Mouse (Mus musculus) layer of hippocampus, adult 11-12 months (tissue): ENCODE data around the gene Tbl3.
"Not testable (repeated sequence)": the region's sequence is repeated elsewhere in the genome, so short reads cannot be mapped to it uniquely, and the experiment has no call there.

Source experiments
- DNase-seq: peaks from one replicate; pipeline ENCODE4 v3.0.0; 2022; ENCODE audit warnings: low spot score

Tbl3 gene

DNA sequence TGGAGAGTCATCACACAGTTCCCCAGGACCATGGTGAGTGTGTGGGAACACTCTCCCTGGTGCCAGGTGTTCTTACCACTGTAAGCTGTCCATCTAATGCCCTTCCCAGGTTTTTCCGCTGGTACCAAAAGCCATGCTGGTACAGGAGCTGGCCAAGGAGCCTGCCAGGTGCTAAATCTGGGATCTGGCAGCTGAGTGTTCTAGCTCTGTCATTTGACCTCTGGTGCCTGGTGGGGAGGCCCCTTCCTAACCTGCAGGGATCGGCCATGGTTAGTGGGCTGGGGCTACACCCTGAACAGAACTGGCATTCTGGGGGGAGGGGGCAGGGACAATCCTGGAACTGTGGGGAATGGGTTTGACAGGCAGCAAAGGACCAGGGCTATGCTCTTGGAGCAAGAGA, 20.2 kb upstream of the Tbl3 start, which contains the start of gene Rpl3l:
Gene Rpl3l (plus strand): TSS at position 203 of the 400 bp plus-strand sequence.
- no peak for DNase-seq

DNA sequence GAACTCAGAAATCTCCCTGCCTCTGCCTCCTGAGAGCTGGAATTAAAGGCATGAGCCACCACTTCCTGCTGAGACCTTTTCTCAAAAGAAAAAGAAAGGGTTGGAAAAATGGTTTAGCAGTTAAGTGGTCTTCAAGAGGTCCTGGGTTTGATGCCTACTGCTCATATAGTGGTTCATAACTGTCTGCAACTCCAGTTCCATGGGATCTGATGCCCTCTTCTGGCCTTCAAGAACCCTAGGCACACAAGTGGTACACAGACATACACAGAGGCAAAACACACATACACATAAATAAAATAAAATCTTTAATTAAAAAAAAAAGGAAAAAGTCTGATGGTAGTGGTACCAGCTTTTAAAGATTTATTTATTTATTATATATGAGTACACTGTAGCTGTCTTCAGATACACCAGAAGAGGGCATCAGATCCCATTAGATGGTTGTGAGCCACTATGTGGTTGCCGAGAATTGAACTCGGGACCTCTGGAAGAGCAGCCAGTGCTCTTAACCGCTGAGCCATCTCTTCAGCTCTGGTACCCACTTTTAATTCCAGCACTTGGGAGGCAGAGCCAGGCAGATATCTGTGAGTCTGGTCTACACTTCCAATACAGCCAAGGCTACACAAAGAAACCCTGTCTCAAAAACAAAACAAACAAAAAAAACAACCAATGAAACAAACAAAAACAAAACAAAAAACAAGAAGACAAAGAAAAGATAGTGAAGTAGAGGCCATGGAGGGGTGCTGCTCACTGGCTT, 18.4 kb upstream of the Tbl3 start:
- no peak for DNase-seq

DNA sequence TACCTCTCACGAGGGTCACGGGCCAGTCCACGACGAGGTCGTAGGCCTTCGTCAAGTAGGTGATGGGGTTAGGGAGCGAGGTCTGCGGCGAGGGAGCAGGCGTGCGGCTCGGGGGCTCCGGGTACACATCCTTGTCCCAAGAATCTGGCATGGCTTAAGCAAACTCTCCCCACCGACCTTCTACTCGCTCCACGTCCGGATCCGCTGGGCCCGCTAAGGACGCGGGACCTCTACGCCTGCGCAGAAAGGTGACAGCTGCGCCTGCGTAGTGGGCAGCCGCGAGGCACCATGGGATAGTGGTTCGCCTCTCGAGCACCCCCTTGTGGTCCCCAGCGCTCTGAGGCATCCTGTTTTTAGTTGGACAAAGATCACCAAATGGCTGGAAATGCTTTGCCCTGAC, 16.7 kb upstream of the Tbl3 start, which contains the start of gene Ndufb10:
Gene Ndufb10 (minus strand): TSS at position 295 of the 400 bp plus-strand sequence.
- peak; percentile 98 for DNase-seq

DNA sequence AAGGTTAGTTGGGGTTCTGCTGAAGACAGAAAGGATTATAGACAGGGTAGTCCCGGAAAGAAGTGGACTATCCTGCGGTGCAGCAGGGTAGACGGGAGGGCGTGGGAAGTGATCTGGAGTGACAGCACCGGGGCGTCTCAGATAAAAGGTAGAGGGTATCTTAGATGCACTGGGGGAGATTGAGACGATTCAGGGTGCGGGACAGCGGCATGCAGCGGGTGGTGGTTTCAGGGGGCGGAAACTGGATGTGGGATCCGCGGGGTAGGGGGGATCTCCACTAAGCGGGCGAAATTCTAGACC, 16.4 kb upstream of the Tbl3 start:
- DNase-seq: no peak

DNA sequence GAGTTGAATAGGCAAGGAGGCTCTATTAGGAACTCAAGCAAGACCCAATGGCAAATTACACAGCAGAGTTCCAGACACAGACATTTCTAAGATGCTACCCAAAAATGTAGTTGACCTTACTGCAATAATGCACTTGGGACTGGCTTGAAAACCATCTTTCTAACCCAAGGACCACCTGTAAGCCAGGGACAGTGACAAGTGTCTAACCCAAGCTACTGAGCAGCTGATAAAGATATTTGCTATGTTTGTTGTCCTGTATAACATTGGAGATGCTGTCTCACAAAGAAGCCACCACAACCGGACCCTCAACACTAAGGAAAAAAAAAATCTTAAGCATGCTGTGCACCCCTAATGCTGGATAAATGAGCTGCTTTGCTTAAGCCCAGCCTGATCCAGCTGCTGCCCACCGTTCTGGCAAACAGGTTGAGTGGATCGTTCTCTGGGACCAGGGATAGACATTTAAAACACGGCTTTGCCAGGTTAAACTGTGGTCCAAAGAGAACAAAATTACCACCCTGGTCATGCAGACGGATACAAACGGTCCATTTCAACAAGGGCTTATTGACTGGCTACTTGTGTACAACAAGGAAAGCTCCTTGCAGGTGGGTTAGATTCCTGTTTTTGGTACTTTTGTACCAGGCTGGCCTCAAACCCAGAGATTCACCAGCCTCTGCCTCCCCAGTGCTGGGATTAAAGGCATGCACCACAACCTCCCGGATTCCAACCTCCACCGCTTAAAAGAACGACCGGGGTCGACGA, 15.8 kb upstream of the Tbl3 start:
- no peak for DNase-seq

DNA sequence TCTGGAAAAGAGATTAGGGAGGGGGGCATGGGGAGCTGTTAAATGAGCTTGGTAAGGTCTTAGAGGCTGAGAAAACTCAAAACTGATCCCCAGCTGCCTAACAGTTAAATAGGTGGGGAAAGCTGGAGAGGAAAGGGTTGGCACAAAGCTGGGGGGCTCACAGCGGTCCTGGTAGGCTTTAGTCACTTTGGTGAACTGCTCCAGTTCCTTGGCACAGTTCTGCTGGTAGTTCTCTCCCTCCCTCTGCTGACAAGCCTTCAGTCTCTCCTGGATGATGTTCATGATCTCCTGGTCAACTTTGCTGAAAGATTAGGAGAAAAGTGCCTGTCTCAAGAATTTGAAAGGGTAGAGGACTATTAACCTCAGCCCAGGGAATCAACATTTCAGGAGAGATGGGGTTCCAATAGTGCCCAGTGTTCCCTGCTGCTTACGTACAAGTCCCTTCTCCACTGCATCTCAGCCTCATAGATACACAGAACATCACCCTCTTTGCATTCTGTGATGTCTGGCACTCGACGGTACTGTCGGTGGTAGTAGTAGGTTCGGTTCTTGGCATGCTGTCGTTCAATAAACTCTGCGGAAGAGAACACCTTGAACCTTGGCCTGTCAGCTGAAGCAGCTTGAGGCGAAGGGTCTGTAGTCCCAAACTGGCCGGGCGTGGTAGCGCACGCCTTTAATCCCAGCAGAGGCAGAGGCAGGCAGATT, 14.9 kb upstream of the Tbl3 start:
- DNase-seq: no peak

DNA sequence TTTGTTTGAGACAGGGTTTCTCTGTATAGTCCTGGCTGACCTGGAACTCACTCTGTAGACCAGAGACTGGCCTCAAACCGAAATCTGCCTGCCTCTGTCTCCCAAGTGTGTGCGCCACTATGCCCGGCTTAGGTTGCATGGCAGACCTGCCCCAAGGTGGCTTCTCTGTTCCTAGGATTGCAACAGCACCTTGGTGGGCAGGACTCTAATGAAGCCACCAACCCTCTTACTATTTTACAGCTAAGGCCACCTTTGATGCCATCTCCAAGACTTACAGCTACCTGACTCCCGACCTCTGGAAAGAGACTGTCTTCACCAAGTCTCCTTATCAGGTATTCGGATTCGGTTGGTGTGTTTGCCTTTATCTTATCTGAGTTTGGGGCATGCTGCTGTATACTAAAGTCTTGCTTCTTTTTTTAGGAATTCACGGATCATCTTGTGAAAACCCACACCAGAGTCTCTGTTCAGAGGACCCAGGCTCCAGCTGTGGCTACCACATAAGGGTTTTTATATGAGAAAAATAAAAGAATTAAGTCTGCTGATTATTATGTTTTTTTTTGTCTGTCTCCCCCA, 14.0 kb upstream of the Tbl3 start:
- not testable (repeated sequence) for DNase-seq

DNA sequence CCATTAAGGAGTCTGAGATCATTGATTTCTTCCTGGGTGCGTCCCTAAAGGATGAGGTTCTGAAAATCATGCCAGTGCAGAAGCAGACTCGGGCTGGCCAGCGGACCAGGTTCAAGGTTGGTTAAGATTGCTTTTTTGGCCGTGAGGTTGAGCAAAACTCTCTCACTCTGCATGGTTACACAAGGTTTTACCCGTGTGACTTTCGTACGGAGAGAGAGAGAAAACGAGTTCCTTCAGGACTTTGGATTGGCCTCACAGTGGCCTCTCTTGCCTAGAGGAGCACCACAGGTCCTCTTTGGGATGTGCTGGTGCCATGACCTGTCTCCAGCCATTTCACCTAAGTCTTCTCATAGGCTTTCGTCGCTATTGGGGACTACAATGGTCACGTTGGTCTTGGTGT, 13.2 kb upstream of the Tbl3 start:
- DNase-seq: not testable (repeated sequence)

DNA sequence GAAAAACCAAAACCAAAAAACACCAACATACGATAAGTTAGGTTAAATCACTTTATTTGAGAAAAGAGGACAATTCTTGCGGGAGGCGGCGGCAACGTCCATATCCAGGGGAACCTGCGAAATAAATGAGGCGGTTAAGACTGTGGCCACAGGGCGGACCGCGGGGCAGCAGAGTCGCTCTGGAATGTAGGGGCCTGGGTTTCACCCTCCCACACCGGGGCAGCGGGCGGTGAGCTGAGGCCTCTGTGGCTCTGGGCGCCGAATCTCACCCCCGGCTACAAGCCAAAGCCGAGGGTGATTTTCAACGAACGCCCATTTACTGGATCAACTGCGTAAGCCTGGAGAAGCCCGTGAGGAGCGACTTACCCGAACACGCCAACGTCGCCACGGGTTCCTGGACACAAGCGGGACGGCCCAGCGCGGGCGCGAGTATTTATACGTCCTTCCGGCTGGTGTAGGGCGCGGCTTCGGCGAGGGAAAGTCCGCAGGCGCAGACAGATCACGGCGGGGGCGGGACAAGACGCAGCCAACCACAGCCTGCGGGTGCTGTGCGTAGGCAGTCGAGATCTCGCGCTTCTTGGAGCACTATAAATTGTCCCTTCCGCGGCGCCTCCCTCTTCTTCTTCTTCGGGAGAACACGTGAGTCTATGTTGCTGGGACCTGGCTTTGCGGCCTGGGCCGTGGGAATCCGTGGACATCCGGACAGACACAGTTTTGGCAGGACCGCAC, 12.2 kb upstream of the Tbl3 start:
- peak; percentile 99 for DNase-seq

DNA sequence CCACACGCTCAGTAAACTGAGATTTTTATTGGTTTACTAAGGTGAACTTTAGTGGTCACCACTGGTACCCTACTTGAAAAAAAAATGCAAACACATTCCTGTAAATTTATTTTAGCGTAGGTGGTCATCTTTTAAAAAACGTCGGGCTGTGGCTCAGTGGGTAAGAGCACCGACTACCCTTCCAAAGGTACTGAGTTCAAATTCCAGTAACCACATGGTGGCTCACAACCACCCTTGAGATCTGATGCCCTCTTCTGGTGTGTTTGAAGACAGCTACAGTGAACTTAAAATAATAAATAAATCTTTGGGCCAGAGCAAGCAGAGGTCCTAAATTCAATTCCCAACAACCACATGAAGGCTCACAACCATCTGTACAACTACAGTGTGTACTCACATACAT, 11.5 kb upstream of the Tbl3 start:
- DNase-seq: not testable (repeated sequence)

DNA sequence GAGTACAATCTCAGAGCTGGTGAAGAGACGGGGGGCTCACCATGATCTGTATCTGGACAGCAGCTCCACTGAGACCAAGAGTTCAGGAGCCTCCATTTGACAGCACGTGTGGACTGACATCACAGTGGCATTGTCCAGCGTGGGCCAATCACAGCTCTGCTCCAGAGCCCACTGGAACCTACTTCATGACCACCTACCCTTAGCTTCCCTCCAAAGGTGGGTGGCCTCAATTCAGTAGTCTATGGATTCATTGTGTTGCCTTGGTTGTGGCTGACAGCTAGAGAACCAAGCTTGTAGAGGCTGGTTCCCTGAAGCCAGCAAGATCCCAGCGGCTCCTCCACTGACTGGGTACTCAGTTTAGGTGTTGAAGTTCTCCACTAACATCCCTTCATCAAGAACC, 10.5 kb upstream of the Tbl3 start, which contains the start of the genes Rnf151 and Rps2:
Gene Rnf151 (minus strand): TSS at position 121 of the 400 bp plus-strand sequence.
Gene Rps2 (plus strand): TSS at position 174 of the 400 bp plus-strand sequence.
- no peak for DNase-seq

DNA sequence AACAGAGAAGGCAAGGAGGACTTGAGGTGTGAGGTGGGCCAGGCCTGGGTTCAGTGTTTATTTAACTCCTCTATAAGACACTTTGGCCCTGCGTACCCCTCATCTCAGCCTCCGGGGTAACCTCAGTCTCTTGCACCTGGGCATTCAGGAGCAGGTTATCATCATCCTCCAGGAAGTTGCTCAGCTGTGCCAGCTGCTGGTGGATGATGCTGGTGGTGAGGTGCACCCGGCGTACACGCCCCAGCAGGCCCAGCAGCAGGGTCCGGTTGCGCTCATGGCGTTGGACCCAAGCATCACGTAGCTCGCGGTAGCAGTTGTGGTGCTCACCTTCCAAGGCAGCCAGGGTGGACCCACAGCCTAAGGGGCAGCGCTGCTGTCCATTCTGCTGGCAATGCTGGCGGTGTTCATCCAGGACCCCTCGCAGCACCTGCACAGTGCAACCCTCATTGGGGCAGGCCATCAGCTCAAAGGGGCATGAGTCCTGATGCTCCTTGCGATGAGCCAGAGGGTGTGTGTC, 8.8 kb upstream of the Tbl3 start:
- DNase-seq: no peak

DNA sequence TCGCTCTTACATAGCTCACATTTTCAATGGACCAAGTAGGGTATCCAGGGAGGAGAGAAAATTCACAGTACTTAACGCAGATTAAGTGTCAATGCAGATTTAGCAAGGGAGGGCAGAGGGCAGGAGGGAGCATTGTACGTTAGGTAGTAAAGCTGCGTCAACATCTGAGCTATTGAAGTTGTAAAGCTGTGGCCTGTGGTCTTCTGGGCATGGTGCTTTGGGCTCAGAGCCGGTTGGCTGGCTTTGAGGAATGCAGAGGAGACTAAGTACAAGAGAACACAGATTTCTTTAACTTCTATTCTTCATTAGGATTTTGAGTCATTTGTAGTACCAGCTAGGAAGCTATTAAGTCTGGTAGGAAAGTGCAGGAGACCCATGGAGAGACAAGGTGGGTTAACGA, 8.1 kb upstream of the Tbl3 start:
- DNase-seq: no peak

DNA sequence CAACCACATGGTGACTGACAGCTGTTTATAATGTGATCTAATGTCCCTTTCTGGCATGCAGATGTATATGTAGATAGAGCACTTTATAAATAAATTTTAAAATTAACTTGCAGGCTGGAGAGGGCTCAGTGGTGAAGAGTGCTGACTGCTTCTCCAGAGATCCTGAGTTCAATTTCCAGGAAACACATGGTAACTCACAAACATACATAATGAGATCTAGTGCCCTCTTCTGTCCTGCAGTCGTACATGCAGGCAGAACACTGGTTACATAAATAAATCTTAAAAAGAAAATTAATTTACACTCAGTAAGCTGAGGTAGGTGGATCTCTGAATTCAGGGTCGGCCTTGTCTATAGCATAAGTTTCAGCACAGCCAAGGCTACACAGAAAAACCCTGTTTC, 1.2 kb upstream of the Tbl3 start:
- DNase-seq: no peak

DNA sequence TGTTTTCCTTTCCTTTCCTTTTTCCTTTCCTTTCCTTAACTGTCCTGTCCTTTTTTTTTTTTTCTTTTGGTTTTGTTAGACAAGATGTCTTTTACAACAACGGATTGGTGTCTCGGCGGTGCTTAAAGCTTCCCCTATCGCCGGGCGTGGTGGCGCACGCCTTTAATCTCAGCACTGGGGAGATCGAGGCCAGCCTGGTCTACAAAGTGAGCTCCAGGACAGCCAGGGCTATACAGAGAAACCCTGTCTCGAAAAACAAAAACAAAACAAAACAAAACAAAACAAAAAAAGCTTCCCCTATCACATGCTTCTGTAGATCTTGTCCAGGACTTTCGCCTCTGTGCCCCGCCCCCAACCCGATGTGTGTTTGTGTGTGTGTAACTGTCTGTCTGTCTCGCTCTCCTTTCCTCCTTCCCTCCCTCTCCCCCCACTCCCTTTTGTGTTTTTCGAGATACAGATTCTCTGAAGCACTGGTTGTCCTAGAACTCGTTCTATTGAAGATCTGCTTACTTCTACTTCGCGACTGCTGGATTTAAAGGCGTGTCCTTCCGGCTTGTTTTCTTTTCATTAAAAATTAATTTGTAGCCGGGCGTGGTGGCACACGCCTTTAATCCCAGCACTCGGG, 453 bp upstream of the Tbl3 start:
- no peak for DNase-seq

DNA sequence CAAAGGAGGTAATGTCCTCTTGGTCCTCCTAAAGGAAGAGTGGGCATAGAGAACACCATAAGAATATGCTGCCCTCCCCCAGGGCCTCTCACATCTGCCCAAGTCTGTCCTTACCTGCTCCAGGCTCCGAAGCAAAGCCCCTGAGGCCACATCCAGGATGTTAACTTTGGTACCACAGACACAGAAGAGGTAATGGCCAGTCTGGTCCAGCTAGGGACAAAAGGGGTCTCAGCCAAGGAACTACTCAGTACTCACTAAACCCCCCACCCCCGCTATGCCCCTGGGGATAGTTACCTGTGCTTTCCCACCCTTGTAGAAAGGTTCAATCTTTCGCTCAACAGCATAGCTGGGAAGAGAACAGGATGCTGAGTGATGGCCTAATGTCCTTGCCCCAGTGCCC, 1.6 kb downstream of the Tbl3 start:
- no peak for DNase-seq

DNA sequence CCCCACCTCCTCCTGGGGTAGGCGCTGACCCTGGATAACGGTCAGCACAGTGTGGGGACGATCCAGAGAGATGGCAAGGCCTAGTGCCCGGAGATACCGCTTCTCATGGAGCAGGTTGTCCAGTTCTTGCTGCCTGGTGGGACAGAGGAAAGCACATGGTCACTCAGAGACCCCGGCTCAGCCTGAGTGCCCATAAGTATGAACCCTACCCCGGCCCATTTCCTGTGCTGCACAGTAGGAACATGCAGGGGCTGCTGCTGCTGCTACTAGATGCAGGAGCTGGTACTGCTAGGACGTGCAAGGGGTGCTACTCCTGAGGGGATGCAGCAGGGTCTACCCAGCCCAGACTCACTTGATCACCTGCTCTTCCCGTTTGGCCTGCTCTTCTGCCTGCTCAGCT, 6.2 kb downstream of the Tbl3 start:
- DNase-seq: no peak

DNA sequence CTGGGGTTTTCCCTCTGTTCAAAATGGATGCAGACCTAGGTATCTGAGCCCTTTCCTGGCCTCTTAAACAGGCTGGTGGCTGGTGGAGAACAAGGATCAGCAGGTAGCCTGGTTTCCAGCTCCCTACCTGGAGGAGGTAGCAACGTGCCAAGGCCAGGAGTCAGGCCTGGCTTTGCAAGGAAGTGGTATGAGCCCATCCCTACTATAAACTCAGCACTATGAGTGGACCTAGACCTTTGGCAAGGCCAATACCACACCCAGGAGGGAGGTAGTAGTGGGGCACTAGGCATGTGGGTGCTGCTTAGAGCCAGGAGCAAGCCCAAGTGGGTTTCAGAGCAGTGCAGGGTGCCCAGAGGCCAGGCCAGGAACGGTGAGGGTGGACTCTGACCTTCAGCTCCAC, 8.0 kb downstream of the Tbl3 start:
- no peak for DNase-seq

DNA sequence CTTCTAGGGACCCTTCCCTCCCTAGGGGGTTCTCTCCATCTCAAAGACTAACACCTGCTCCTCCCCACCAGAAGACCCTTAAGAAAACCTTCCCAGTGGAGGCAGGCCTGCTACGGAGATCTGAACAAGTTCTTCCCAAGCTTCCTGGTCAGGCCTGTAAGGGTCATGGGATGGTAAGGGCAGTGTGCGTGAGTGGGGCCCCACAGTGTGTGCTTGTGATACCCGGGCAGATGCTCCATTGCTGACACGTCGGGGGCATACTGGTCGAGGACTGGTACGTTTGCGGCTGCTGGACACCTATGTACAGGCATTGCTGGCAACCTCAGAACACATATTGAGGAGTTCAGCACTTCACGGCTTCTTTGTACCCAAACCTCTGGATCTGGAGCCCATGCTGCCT, 8.7 kb downstream of the Tbl3 start:
- no peak for DNase-seq

DNA sequence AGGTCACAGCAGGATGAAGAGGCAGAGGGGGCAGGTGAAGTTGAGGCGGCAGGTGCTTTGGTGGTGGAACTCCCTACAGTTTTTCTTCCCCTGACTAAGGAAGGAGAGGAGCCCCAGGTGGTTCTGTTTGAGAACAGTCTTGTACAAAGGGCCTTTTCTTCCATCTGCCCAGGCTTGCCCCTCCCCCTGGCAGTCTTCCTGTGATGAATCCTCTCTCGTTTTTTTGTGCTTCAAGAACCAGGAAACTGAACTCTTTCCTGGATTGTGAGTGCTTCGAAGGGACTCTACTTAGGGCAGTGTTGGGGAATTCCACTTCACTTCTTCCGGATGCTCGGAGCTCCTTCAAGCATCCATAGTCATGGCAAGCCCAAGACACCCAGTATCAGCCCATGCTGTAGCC, 9.5 kb downstream of the Tbl3 start:
- no peak for DNase-seq
